Mouse (Mus musculus) R1 (cell line): Measurements from ENCODE around the gene Pcdh9.

Source experiments
- DNase-seq: peaks from one replicate; pipeline ENCODE4 v3.0.0-alpha.2; 2018; ENCODE audit warnings: low read depth, low spot score

Pcdh9 gene

DNA sequence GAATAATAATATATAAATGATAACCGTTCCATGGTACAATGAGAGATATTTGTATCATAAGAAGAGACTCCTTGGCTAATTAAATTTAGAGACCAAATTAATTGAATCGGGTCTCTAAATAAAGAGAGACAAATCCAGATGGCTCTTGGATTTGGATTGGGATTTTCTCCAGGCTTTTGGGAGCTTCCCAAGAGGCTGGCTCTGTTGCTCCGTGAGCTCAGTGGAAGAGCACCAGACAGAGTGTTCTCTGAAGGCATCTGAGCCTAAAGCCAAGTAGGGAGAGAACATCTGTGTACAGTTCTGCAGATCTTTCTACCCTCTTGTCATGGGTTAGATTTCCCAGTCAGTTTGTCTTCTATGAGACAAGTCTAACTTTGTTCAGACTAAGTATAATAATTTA, 95.9 kb downstream of the Pcdh9 start:
- no peak for DNase-seq

DNA sequence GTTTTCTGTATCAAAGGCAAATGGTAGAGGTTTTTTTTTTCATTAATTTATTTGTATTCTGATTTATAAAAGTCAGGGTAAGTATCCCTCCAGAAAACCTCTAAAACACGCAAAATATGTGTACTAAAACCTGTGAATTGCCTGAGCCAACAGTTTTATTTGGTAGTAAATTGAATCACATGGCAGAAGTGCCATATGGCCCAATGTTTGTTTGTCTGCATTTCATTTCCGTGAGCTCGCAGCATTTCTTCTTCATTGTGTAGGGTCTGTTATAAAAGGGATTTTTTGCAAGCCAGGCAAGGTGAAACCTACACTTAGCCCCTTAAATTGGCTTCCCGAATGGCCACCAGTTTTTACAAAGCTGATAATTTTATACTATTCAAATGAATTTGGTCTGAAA, 104.2 kb downstream of the Pcdh9 start:
- DNase-seq, result no peak

DNA sequence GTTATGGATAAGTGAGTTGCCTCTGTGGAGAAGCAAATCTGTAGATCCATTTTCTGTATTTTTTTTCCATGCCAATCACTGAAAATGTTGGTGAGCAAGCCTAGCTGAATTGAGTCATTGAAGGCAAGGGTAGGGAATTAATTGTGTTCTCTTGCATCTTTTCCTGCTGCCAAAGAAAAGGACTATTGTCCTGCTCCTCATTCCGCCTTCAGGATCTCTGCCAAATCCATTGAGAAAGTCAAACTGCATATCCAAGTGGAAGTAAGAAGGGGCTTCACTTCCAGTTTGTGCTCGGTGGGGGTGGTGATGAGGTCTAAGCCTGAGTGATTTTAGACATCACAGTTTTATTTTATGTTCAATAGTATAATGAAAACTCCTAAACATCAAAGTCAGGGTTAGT, 105.4 kb downstream of the Pcdh9 start:
- no peak for DNase-seq

DNA sequence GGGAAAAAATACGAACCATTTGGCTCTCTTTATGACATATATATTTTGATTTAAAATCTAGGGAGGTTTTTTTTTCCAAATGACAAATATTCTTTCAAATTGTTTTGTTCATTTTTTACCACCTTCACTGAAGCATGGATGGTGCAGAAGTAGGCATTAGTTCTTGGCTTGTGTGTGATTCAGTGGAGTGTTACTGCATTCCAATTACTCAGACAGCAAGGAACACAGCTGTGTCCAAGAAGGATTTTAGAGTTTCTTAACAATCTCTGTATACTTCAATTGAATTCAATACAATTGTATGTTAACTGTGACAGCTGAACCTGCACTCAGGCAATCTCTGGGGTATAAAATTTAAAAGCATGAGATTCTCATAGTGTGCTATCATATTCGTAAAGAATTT, 127.6 kb downstream of the Pcdh9 start:
- no peak for DNase-seq

DNA sequence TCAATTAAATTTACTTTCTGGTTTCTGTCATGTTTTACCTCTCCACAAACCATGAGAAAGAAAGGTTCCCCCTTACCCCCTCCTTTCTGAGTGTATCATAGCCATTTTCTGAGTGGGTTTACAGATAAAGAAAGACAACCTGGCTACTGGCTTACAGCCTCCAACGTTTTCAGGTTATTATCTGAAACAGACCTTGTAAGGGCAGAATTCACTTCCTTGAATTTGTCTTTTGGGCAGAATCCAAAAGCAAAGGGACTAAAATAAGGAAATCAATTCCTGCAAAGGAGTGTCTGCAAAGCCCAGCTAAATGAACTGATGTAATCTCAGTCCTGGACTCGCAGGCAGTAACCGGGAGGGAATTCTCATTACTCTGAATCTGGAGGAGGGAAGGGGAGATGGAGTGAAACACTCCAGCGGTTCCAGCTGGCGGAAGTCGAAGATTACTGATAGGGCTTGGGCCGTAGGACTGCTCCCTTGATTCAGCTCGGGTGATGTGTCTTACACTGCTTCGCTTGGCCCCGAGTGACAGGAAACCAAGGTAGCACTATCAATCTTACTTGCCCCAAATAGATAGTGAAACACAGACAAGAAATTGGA, 156.3 kb downstream of the Pcdh9 start:
- no peak for DNase-seq

DNA sequence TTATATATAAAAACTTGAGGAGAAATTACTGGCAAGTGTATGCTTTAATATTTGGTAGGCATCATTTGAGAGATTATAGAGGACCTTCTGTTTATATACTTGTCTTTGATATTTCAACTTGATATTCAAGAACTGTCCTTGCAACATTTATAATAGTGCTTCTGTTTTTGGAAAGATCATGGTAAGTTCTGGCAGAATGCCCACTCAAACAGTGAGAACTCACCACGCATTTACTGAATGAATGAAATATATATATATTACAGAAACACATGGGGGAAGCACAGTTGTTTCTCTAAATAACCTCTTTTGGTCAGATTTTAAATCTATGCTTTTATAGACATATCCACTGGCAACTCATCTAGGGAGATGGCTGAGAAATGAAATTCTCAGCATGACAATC, 164.7 kb downstream of the Pcdh9 start:
- no peak for DNase-seq

DNA sequence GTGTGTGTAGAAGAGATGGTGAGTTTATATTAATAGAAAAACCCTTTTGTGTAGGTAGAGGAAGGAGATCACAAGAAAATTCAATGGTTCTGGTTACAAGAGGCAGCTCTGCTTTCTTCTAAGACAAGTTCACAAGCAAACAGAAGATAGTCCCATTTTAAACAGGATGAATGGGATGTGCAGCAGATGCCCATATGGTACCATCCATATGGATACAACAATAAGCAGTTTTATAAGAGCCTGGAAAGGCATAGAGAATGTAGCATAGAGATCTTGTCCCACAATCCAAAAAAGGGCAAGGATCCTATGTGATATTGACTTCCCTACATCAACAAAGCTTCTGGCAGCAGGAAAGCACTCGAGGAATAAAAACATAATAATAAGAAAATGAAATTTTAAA, 171.3 kb downstream of the Pcdh9 start:
- no peak for DNase-seq

DNA sequence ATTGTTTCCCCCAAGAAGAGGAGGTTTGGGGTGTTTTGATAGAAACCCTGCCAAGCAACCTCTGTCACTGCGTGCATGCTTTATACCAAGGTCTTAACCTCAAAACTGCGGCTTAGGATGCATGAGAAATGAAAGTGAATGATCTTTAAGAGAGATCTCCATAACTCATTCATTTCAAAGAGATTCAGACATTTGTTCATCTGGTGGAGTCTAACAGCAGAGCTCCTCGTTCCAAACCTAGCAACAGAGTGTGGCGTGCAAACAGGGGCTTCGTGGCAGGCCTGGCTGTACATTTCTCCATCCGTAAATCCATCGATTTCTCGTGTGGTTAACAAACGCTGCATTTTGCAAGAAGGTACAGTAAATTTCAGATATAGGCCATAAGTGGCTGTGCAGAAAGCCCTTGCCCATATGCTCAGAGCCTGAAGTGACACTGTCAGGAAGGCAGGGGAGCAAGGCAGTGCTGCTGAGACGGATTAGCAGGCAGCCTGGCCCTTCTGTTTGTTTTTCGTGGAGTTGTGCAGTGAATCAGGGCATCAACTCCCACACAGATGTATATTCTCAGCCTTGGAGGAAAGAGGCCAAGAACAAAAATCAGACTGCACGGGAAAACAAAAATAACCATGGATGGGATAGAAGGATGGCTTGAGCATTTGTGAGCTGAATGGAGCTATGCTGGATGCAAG, 177.1 kb downstream of the Pcdh9 start:
- DNase-seq, result no peak

DNA sequence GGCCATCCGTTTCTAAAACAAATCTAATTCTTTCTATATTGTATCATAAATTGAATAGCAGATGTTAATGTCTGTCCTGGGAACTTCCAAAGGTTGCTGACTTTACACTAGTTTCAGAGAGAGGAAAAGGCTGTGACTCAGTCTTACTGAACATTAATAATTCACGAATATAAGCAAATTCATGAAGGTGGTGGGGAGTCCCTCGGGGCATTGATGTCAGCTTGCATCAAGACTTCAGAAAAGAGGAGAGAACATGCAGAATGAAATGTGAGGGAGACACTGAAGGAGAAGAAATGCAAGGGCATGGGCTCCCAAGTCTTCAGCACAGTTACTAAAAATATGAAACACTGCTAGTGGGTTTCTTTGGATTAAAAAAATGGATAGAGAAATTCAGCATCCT, 181.8 kb downstream of the Pcdh9 start:
- no peak for DNase-seq

DNA sequence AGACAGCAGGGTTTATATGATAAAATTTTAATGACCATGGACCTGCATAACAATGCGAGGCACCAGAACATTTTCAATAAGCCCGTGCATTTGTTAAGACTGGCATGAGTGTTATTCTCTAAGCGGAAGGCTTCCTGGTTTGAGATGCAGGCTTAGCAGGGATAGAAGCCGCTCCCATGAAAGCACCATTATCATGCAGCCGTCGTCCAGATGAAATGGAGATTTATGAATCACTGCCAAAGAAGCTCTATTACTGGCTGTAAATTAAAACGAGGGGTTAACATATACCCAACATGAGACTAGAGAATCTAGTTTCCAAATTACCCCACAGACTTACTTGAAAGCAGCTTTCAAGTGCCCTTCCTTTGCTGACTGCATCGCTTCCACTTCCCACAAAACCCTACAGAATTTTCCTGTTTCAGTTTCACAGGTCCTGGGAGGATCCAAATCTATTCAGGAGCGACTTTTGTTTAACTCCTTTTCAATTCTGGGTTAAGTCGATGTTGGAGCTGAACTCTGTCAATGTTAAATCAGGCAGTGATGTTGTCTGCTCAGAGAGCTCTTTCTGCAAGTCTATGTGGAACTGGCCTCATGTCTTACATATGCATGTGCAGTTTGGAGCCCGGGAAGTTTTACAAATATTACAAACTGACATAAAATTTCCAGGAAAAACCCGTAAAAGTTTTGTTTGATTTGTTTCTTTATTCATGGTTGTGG, 188.9 kb downstream of the Pcdh9 start:
- DNase-seq, result no peak

DNA sequence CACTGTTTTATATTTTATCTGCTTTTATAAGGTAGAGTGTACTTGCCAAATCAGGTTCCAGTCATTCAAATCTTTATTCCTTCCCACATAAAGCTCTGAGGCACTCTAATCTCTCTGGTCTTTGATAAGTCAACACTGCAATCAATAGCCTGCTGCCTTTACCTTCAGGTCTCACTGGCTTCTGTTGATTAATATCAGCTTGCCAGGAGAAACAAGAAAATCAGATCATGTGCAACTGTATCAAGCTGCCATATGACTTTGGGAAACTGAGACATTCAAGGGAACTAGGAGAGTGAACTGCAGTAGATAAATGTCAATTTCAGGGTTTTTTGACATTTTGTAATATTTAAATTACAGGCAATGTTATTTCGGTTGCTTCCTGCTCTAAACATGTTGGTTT, 189.6 kb downstream of the Pcdh9 start:
- DNase-seq, result no peak

DNA sequence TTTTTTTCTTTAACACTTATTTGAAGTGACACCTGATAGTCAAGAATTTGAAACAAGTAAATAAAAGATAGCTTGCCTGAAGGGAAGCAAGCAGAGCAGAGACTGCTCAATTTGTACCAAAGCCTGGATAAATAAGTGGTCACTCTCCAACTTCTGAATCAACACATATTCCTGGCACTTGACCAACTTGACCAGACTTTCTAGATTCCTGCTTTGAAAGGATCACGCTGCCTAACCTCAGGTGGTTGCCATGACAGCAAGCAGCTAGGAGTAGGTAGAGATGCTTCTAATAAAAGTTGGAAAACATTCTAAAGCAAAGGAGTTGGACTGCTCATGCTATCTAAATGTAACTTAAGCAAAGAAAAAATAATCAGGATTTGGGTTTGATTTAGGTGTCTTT, 205.8 kb downstream of the Pcdh9 start:
- no peak for DNase-seq

DNA sequence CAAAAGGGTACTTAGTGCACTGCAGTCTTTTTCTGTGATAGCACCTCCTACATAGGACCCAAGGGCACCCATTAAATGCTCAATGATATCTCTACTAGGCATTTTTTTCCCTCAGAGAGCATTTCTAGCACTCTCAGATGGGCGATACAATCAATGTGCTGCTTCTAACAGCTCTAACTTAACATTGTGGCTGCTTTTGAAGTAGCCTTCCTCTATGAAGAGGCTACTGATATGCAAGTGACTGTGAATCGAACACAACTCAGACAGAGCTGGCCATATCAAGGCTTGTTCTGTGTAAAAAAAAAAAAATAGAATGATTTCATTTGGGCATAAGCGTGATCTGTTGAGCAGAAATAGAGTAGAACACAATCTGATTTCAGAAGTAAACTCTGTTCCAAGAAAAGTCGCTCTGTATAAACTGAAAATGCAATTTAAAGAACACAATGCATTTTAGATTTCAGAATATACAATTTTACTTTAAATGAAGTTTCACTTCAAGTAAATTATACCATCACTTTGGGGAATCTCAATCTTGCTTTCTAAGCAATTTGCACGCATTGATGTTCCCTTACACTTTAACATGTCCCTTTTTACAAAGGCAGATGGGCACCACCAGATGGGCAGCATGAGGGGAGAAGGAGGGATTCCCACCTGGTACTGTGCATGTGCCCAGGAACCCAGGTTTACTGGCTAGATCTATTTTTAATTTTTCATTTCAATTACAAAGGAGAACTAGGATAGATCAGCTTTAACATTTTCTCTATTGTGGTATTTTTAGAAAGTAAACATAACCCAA, 215.0 kb downstream of the Pcdh9 start:
- no peak for DNase-seq

DNA sequence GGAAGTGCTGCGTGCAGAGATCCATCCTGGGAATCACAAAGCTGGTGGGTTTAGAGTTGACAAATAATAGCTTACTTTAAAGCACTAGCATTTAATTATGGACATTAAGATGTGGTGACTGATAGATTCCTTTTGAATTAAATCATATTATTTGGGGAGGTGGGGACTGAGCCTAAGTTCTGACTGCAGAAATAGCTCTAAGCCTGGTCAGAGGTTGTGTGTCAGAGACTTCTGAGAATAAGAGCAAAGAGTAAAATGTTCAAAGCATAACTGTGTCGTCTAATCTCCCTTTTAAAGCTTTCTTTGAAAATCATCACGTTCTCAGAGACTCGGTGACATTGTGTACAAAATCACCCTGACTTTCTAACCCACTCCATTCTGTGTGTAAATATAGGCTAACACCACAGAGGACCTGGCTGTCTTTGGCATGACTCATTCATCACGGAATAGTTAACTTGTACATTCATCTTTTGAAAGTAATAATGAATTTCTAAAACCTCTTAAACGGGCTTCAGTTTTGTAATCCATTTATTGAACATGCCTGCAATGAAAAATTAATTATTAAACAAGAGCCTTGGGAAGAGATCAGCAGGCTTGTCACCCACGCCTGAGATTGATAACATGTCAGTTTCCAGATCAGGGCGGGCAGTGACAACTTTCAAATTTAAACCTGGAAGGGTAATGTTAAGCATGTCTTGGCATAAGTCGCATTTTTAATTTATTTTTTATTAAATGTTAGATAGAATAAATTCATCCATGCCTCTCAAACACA, 236.3 kb downstream of the Pcdh9 start:
- no peak for DNase-seq

DNA sequence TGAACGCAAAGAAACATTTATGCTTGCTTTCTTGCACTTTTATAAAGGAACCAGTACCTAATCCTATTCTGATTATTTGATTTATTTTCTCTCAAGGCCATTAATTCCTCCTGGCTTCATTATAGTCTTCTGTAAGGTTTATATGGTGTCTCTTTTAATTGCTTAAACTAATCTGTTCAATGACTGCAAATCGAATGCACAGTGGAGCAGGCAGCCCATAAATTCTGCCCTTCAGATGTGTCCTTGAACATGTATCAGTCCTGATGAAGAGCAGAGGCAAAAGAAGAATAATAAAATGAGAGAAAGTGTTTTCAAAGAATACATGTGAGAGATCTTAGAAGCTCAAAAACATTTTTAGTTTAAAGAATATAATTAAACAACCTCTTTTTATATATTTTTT, 263.2 kb downstream of the Pcdh9 start:
- no peak for DNase-seq

DNA sequence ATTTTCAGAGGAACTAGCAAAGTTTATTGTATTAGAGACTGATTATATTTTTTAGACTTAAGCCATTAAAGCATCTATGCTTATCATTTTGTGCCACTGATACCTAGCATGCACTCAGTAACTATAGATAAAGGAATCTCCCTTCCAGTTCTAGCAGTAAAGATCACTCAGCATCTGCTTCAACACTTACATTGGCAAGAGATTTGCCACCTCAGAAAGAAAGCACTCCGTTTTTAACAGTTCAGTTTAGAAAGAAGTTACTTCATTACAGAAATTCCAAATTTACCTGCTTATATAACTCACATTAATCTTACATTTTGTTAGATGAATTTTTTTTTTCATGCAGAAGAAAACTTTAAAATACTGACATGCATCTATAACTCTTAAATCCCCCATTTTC, 266.3 kb downstream of the Pcdh9 start:
- DNase-seq, result no peak

DNA sequence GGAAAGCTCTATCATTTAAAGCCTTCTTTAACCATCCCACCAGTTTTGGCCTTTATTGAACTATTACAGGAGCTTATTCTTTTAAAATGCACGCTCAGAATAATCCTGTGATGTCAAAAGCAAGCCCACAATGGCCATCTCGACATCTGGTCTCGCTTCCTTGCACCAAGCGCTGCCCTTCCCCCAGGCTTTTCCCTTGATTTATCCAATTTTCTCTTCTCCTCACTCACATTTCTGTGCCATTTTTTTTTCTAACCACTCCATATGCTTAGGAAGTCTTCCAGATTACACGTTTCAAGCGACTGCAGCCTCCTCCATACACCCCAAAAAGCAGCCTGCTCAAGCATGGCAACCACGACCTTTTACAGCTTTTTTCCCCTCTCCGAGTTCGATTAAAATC, 269.3 kb downstream of the Pcdh9 start:
- no peak for DNase-seq

DNA sequence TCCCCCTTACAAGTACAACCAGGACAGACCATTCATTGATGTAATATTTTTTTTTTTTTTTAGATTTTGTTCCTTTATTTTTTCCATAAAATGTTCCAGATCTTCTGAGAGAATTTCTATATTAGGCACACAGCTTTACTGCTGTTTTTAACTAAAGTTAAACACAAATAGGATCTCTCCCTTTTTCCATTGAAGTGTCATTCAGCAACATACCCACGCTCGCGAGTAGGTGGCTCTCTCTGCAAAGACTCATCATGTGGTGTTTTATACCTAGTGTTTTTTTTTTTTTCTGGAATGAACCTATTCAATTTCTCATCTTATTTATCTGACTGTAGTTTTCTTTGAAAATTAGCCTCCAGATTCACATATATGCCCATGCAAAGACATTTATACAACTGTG, 282.9 kb downstream of the Pcdh9 start:
- DNase-seq, result no peak

DNA sequence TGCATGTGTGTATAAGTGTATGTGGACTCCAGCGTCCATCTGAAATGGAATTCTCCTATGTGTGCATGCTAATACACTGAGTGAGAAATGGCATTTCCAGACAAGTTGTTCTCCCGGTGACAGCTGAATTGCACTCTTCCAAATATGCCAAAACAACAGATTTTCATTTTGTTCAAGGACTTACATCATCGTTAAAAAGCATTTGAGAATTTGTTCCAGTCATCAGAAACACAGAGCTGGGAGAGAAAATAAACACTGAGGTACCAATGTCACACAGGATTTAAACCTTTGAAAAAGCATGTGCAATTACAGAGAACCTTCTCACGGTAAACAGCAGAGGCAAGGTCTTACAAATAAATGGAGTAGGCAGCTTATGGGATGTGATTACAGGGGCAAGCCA, 290.5 kb downstream of the Pcdh9 start:
- no peak for DNase-seq

DNA sequence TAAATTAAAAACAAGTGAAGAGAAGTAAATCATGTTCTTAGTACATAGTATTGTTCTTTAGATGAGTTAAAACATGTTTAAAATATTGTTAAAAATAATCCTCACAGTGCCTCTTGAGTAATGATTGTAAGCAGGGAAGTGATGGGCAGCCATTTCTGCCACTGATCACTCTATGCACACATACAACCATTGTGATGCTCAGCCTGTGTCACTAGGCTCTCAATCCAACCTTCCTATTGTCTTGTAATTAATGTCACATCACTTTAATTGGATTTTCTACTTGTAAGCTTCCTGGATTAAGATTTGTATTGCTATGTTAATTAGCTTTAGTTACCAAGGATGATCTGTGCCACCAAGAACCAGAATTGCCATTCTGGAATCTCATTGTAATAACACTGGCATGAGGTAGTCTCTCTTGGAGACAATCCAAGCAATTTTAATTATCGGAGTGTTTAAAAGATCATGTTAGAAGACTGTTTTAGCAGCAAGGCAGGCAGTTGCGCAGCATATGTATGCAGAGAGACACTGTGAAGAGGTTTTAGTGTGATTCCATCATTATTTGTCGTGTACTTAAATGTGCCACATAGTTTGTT, 305.0 kb downstream of the Pcdh9 start:
- no peak for DNase-seq

DNA sequence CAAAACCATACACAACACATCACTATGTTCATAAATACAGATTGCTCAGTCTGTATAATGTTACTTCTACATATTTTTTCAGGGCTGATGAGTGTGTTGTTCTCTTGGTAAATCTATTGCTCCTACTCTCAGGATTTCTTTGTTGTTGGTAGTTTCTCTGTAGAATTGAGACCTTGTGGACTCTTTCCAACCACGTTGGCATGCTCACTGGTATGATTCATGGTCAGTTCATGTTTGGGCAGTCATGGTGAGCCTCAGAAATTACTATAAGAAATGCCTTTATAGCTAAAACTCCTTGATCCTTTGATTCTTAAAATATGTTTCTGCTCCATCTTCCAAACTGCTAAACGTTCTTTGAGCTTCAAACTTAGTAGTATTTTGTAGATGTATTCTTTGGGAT, 326.1 kb downstream of the Pcdh9 start:
- no peak for DNase-seq
